Mouse (Mus musculus) ES-Bruce4 (cell line): ENCODE results near the gene Zfyve19. TPM values are rescaled to one million over a fixed set of nuclear protein-coding genes. Genes with fewer than 3 reads are reported as not detected.

Experiments used
- H3K27ac ChIP-seq: 2 replicates; pipeline ENCODE4 v1.5.1; 2012; ENCODE audit warnings: low read length, inconsistent platforms; ENCODE audit not compliant: insufficient read depth
- H3K27me3 ChIP-seq: 2 replicates; pipeline ENCODE4 v1.6.1; 2012; ENCODE audit warnings: mild to moderate bottlenecking, low read length, inconsistent platforms; ENCODE audit not compliant: control insufficient read depth, poor library complexity, insufficient read depth, severe bottlenecking
- H3K36me3 ChIP-seq: 2 replicates; pipeline ENCODE4 v1.6.1; 2012; ENCODE audit warnings: inconsistent platforms, mild to moderate bottlenecking, low read length, moderate library complexity; ENCODE audit not compliant: control insufficient read depth, poor library complexity, insufficient read depth, severe bottlenecking
- H3K4me1 ChIP-seq: one replicate; pipeline ENCODE4 v1.8.1; 2011; ENCODE audit warnings: low read length; ENCODE audit not compliant: control insufficient read depth, insufficient read depth
- H3K4me3 ChIP-seq: 2 replicates; pipeline ENCODE4 v1.5.1; 2011; ENCODE audit warnings: low read depth, mild to moderate bottlenecking, low read length
- H3K9ac ChIP-seq: 2 replicates; pipeline ENCODE4 v1.6.1; 2012; ENCODE audit warnings: low read depth, mild to moderate bottlenecking, inconsistent platforms; ENCODE audit not compliant: poor library complexity, severe bottlenecking
- H3K9me3 ChIP-seq: replicated peaks from 2 replicates; pipeline ENCODE4 v1.6.1; 2012; ENCODE audit warnings: mild to moderate bottlenecking, low read length, inconsistent platforms; ENCODE audit not compliant: control insufficient read depth, poor library complexity, insufficient read depth, severe bottlenecking
- CTCF ChIP-seq: IDR thresholded peaks from one replicate; pipeline ENCODE4 v1.8.1; 2011; ENCODE audit warnings: low read depth, low read length
- EP300 ChIP-seq: IDR thresholded peaks from 2 replicates; pipeline ENCODE4 v1.6.1; 2011; ENCODE audit warnings: low read depth, low read length; ENCODE audit not compliant: insufficient read depth
- POLR2A ChIP-seq: IDR thresholded peaks from one replicate; pipeline ENCODE4 v1.8.1; 2011; ENCODE audit warnings: low read length; ENCODE audit not compliant: insufficient read depth
- polyA plus RNA-seq: library from polyadenylated mRNA; stranded (reverse); fragments of >200 nt; gene quantifications from 2 replicates; pipeline ENCODE4 v1.2.4, GENCODE M21; 2011; ENCODE audit warnings: low read depth; ENCODE audit not compliant: missing spikeins, insufficient read depth, insufficient read length

Zfyve19 gene
- polyA plus RNA-seq, 1 experiment: 11.9 TPM

DNA sequence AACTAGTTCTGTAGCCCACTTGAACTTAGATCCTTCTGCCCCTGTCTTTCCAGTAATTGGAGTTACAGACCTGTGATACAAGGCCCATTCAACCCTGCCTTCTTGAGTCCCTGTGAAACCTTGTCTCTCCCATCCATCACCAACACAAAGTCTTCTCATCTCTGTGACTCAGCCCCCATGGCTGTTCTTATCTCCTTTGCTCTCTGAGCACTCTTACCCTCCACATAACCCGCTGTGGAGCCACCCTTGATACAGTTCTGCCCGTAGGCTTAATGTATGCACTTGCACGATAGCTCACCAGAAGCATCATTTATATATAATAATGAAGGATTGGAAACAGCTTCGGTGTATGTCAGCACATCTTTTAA is 32.4 kb downstream of the Zfyve19 start:
- H3K4me1 ChIP-seq: peaks cover 9% of the 10 kb centered on the region
- H3K9me3 ChIP-seq: no peaks in the 10 kb centered on the region
- H3K36me3 ChIP-seq: peaks cover 11% of the 10 kb centered on the region
- TF ChIP-seq POLR2A (no peak), CTCF (no peak), EP300 (no peak)
- no peak overlapping the region for H3K9ac ChIP-seq
- H3K4me3 ChIP-seq: no peak overlapping the region
- no peaks in the 10 kb centered on the region for H3K27me3 ChIP-seq
- peak overlapping the region; percentile 67 for H3K27ac ChIP-seq

DNA sequence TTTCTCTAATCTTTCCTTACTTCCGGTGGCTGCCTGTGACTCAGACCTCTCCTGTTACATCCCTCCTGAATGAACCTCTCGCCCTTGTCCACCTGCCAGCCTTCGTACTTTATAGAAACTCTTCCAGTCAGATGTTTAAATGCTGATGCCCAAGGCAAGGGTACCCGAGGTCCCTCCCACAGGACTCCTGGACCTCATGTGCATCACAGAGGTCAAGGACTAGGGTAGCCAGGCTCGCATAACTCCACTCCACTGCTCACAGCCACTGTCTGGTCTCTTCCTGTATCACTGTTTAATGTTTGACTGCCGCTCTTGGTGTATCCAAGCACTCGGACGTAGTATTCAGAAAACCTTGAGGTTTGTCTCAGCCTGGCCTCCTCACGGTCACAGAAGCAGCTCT is 34.1 kb downstream of the Zfyve19 start:
- H3K27ac ChIP-seq: no peak overlapping the region
- no peaks in the 10 kb centered on the region for H3K27me3 ChIP-seq
- no peak overlapping the region for H3K9ac ChIP-seq
- TF ChIP-seq CTCF (no peak), POLR2A (no peak), EP300 (no peak)
- no peak overlapping the region for H3K4me3 ChIP-seq
- H3K9me3 ChIP-seq: no peaks in the 10 kb centered on the region
- peaks cover 9% of the 10 kb centered on the region for H3K4me1 ChIP-seq
- peaks cover 25% of the 10 kb centered on the region for H3K36me3 ChIP-seq

DNA sequence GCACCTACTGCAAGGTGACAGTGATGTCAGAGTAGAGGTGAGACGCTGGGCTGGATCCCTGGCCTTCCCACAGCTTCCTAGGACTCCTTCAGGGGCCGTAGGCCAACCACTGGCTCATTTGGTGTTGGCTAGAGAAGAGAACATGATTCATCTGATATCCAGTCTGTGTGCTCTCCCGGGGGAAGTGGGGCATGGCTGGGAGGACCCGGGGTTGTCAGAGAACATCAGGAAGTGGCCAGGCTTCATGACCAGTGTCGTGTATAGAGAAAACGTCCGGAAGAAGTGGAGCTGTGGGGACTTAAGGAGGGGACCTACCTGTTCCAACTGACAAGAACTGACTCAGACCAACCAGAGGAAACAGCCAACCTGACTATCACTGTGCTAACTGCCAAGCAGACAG is 36.8 kb downstream of the Zfyve19 start:
- Histone ChIP-seq H3K4me1 (peaks cover 7% of the 10 kb centered on the region), H3K9me3 (no peaks in the 10 kb centered on the region), H3K36me3 (peaks cover 32% of the 10 kb centered on the region), H3K27ac (no peak overlapping the region), H3K4me3 (no peak overlapping the region), H3K9ac (no peak overlapping the region), H3K27me3 (no peaks in the 10 kb centered on the region)
- TF ChIP-seq POLR2A (no peak), CTCF (no peak), EP300 (no peak)

DNA sequence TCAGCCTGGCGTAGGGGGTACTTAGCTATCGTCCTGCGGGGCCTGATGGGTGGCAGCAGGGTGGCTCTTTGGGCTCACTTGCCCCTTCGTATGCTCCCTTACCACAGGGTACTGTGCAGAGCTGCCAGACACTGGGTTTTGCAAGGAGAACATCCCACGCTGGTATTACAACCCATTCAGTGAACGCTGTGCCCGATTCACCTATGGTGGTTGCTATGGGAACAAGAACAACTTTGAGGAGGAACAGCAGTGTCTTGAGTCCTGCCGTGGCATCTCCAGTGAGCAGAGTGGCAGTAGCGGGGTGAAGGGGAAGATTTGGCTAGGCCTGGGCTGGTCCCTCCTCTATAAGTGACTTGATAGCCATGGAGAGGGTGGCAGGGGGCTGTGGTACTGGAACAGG is 39.5 kb downstream of the Zfyve19 start:
- H3K4me1 ChIP-seq: no peaks in the 10 kb centered on the region
- peaks cover 32% of the 10 kb centered on the region for H3K36me3 ChIP-seq
- no peaks in the 10 kb centered on the region for H3K9me3 ChIP-seq
- no peak overlapping the region for H3K9ac ChIP-seq
- H3K4me3 ChIP-seq: no peak overlapping the region
- TF ChIP-seq EP300 (no peak), POLR2A (no peak), CTCF (no peak)
- no peaks in the 10 kb centered on the region for H3K27me3 ChIP-seq
- no peak overlapping the region for H3K27ac ChIP-seq

DNA sequence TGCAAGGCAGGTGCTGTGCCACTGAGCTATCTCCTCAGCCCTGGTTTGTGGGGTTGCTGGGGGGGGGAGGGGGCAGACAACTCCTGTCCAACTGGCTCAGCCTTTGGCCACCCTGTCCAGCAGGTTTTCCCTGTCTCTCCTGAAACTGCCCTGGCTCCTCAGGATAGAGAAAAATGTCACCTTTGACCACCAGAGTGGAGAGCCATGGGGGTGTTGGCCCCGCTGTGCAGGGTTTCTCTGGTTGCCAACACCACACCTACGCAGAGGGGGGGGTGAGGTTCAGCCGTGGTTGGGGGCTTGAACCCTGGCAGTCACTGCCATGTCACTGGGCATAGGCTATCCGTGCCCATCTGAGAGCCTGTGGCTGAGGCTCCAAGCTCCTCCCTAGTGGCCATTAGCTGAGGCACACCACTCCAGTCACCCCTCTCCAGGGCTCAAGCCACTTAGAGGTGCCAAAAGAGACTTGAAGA is 41.2 kb downstream of the Zfyve19 start:
- no peak overlapping the region for H3K27ac ChIP-seq
- H3K9me3 ChIP-seq: no peaks in the 10 kb centered on the region
- TF ChIP-seq CTCF: no peak
- no peak for TF ChIP-seq POLR2A
- TF ChIP-seq EP300: no peak
- no peak overlapping the region for H3K4me3 ChIP-seq
- H3K9ac ChIP-seq: no peak overlapping the region
- H3K27me3 ChIP-seq: no peaks in the 10 kb centered on the region
- H3K36me3 ChIP-seq: peaks cover 29% of the 10 kb centered on the region
- H3K4me1 ChIP-seq: no peaks in the 10 kb centered on the region

DNA sequence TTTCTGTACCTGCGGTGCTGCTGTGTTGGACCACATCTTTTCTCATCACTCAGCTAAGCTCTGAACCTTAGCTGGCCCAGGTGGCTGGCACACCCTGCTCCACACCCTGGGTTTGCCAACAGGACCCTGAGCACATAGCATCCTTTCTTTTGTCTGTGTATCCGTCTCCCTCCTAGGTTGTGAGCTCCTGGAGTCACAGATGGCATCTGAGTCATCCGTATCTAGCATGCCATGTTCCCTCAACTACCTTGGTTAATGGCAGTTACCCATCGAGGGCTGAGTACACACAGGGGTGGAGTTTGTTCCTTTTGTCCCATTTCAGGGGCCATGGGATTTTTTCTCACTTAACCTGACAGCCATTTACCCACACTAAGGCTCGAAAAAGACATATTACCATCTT is 42.0 kb downstream of the Zfyve19 start:
- peaks cover 25% of the 10 kb centered on the region for H3K36me3 ChIP-seq
- no peaks in the 10 kb centered on the region for H3K4me1 ChIP-seq
- H3K4me3 ChIP-seq: no peak overlapping the region
- TF ChIP-seq CTCF (no peak), POLR2A (no peak), EP300 (no peak)
- H3K9ac ChIP-seq: no peak overlapping the region
- no peak overlapping the region for H3K27ac ChIP-seq
- no peaks in the 10 kb centered on the region for H3K9me3 ChIP-seq
- no peaks in the 10 kb centered on the region for H3K27me3 ChIP-seq
